Mouse (Mus musculus) embryonic facial prominence, embryonic 15.5 days (tissue): ENCODE results near the gene Mlec. TPM values are rescaled to one million over a fixed set of nuclear protein-coding genes. Genes with fewer than 3 reads are reported as not detected.
A peak's percentile ranks its signal among the peaks of the same experiment; 100 is the strongest.
"Not testable (repeated sequence)": the region's sequence is repeated elsewhere in the genome, so short reads cannot be mapped to it uniquely, and the experiment has no call there.

Experiments used
- ATAC-seq: fragments of 200-750 bp; cut with Nextera tagmentation; 2 replicates; pipeline ENCODE4 v1.8.0; 2017; ENCODE audit warnings: low read depth, moderate TSS enrichment; ENCODE audit not compliant: insufficient number of reproducible peaks, low FRiP score, low TSS enrichment
- H3K27ac ChIP-seq: fragments of 300-500 bp; sonication (generic); replicated peaks from 2 replicates; pipeline ENCODE4 v1.5.1; 2015; ENCODE audit warnings: mild to moderate bottlenecking, inconsistent platforms
- H3K27me3 ChIP-seq: fragments of 300-500 bp; sonication (generic); 2 replicates; pipeline ENCODE4 v1.6.1; 2015; ENCODE audit warnings: inconsistent platforms
- H3K36me3 ChIP-seq: fragments of 300-500 bp; sonication (generic); 2 replicates; pipeline ENCODE4 v1.6.1; 2015; ENCODE audit warnings: mild to moderate bottlenecking, inconsistent platforms
- H3K4me1 ChIP-seq: fragments of 300-500 bp; sonication (generic); 2 replicates; pipeline ENCODE4 v1.6.1; 2015; ENCODE audit warnings: inconsistent platforms
- H3K4me2 ChIP-seq: fragments of 300-500 bp; sonication (generic); replicated peaks from 2 replicates; pipeline ENCODE4 v1.6.1; 2015; ENCODE audit warnings: mild to moderate bottlenecking, inconsistent platforms
- H3K4me3 ChIP-seq: fragments of 300-500 bp; sonication (generic); replicated peaks from 2 replicates; pipeline ENCODE4 v1.5.1; 2015; ENCODE audit warnings: mild to moderate bottlenecking, inconsistent platforms
- H3K9ac ChIP-seq: fragments of 300-500 bp; sonication (generic); 2 replicates; pipeline ENCODE4 v1.6.1; 2015; ENCODE audit warnings: inconsistent platforms
- H3K9me3 ChIP-seq: fragments of 300-500 bp; sonication (generic); replicated peaks from 2 replicates; pipeline ENCODE4 v1.6.1; 2016; ENCODE audit warnings: inconsistent platforms
- WGBS: fragments of 180-500 bp; shearing (Covaris S2); methylation state at CpG from one replicate; pipeline ENCODE4 v1.1.7; 2015; 5-methylcytosine and 5-hydroxymethylcytosine counted together
- polyA plus RNA-seq: library from polyadenylated mRNA; unstranded; fragments of >200 nt; fragmentation: Nextera tagmentation; extraction: Ambion mirVana; gene quantifications from 2 replicates; pipeline ENCODE4 v1.2.1, GENCODE M21; 2015

The Mlec gene
- polyA plus RNA-seq, 1 experiment from 2014 or later: 95.1 TPM

DNA sequence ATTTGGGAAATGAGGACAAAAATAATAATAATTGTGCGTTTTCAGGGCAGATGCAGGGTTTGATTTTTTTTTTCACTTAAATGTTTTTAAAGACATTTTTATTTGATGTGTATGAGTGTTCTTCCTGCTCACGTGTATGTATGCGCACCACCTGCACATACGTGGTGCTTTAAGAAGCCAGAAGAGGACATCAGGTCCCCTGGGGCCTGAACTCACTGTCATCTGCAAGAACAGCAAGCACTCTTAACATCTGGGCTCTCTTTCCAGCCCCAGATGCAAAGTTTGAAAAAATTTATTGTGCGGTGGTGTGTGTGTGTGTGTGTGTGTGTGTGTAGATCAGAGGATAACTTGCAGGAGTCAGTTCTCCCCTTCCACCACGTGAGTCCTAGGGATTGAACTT lies 19.9 kb upstream of the Mlec start:
- no peak for ATAC-seq
- Histone ChIP-seq H3K4me1 (peaks cover 16% of the 10 kb centered on the region), H3K4me3 (no peak overlapping the region), H3K9ac (no peak overlapping the region), H3K27me3 (no peaks in the 10 kb centered on the region), H3K27ac (no peak overlapping the region), H3K36me3 (no peaks in the 10 kb centered on the region), H3K4me2 (no peak overlapping the region), H3K9me3 (no peaks in the 10 kb centered on the region)
- WGBS: 63% methylated on average over 6 of the region's 6 CpGs

DNA sequence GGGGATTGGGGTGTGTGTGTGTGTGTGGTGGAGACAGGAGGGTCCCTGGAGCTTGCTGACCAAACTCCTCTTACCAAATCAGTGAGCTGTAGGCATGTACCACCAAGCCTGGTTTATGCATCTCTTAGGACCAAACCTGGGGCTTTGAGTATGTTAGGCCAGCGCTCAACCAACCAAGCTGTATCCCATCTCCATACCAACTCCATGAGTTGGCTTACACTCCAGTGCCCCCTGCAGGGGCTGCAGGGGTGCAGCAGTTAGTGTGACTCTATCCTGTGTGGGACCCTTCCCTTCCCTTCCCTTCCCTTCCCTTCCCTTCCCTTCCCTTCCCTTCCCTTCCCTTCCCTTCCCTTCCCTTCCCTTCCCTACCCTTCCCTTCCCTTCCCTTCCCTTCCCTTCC lies 16.6 kb upstream of the Mlec start:
- Histone ChIP-seq H3K4me3 (no peak overlapping the region), H3K9me3 (no peaks in the 10 kb centered on the region), H3K4me1 (no peaks in the 10 kb centered on the region), H3K36me3 (no peaks in the 10 kb centered on the region), H3K27me3 (no peaks in the 10 kb centered on the region), H3K4me2 (no peak overlapping the region), H3K9ac (no peak overlapping the region), H3K27ac (no peak overlapping the region)
- 100% methylated on average over 1 of the region's 1 CpGs for WGBS
- no peak for ATAC-seq

DNA sequence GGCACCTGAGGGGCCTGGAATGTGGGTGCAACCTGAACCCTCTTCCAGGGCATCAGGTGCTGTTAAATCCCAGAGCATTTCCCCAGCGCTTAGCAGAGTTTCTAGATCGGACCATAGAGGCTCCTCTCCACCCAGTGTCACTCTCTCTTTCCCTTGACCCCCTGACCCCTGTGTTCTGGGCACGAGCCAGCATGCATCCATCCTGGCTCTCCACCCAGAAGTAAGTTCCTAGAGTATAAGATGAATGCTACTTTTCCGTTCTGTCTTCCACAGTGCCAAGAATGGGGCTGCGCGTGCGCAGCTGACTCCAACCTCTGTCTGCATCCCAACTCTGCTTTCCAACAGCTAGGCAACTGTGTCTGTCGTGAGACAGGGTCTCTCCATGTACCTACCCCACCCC lies 12.2 kb upstream of the Mlec start:
- Histone ChIP-seq H3K4me2 (no peak overlapping the region), H3K27ac (no peak overlapping the region), H3K27me3 (no peaks in the 10 kb centered on the region), H3K4me1 (peaks cover 20% of the 10 kb centered on the region), H3K9ac (no peak overlapping the region), H3K9me3 (no peaks in the 10 kb centered on the region), H3K4me3 (no peak overlapping the region), H3K36me3 (no peaks in the 10 kb centered on the region)
- 73% methylated on average over 8 of the region's 8 CpGs for WGBS
- ATAC-seq: no peak

DNA sequence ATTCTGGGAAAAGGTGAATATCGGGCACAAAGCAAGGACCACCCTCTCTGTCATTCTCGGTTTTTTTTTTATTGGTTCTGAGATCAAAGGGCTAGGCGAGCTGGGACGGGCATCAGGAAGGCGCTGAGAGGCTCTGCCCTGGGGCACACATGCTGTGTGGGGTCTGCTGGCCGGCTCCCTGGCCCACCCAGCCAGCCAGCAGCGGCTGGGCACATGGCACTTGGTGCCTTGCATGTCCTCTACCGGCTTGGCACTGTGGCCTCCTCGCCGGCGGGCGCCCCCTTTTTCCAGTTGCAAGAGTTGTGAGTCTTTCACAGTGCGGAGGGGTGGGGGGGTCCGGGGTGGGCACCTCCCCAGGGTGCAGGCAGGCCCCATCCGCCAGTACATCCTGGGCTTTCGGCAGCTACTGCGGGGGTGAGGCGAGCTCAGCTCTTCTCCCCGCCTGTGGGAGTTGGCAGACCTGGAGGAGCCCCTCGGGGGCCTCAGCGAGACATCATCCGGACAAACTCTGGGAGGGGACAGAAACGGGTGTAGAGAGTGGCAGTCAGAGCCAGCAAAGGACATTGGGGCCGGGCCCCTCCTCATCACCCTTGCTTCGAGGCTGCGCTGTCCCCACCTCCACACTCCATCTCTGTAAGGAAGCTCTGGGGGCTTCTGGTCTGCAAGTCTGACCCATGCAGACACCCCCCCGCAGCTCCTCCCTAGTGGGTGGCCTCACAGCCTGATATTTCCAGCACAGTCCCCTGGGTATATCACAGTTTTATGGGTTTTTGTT lies 10.8 kb upstream of the Mlec start:
- Histone ChIP-seq H3K9me3 (no peaks in the 10 kb centered on the region), H3K4me3 (no peak overlapping the region), H3K4me2 (peak overlapping the region; percentile 30), H3K36me3 (no peaks in the 10 kb centered on the region), H3K4me1 (peaks cover 20% of the 10 kb centered on the region), H3K27ac (no peak overlapping the region), H3K9ac (no peak overlapping the region), H3K27me3 (no peaks in the 10 kb centered on the region)
- ATAC-seq: no peak
- WGBS: 29% methylated on average over 27 of the region's 27 CpGs

DNA sequence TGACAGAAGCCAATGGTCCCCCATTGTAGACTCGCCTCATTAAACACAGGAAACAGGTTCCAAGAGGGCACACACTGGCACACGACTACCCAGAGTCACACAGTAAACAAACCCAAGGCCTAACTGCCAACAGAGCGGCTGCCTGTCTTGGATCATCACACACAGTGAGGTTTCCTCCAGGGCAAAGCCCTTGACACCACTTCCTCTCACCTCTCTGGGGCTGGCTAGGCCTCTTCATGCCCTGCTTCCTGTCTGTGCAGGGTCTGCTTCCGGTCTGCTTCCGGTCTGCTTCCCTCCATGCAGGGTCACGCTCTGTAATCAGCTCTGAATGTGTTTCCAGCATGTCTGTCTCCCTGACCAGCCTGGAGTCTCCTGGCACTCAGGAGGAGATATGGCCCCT lies 9.4 kb upstream of the Mlec start:
- Histone ChIP-seq H3K4me1 (peaks cover 27% of the 10 kb centered on the region), H3K36me3 (no peaks in the 10 kb centered on the region), H3K4me2 (no peak overlapping the region), H3K4me3 (no peak overlapping the region), H3K9ac (no peak overlapping the region), H3K27me3 (no peaks in the 10 kb centered on the region), H3K27ac (no peak overlapping the region), H3K9me3 (no peaks in the 10 kb centered on the region)
- ATAC-seq: no peak
- WGBS: 54% methylated on average over 6 of the region's 6 CpGs

DNA sequence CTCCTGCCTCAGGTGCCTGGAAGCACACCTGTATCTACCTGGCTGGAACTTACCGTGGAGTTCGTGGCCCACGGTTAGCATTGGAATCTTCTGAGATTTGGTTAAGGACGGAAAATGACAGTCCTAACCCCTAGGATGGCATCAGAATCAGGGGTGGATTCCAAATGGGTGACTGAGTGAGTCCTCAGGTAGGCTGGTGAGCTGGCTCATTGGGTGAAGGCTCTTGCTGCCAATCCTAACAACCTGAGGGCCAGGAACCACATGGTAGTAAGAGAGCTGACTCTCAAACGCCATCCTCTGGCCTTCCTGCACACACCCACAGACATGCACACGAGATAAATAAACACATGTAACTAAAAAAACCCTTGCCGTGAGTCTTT lies 8.8 kb upstream of the Mlec start:
- WGBS: 78% methylated on average over 7 of the region's 7 CpGs
- Histone ChIP-seq H3K9ac (no peak overlapping the region), H3K4me2 (no peak overlapping the region), H3K27ac (no peak overlapping the region), H3K36me3 (no peaks in the 10 kb centered on the region), H3K4me1 (peaks cover 27% of the 10 kb centered on the region), H3K4me3 (no peak overlapping the region), H3K27me3 (no peaks in the 10 kb centered on the region), H3K9me3 (no peaks in the 10 kb centered on the region)
- ATAC-seq: no peak

DNA sequence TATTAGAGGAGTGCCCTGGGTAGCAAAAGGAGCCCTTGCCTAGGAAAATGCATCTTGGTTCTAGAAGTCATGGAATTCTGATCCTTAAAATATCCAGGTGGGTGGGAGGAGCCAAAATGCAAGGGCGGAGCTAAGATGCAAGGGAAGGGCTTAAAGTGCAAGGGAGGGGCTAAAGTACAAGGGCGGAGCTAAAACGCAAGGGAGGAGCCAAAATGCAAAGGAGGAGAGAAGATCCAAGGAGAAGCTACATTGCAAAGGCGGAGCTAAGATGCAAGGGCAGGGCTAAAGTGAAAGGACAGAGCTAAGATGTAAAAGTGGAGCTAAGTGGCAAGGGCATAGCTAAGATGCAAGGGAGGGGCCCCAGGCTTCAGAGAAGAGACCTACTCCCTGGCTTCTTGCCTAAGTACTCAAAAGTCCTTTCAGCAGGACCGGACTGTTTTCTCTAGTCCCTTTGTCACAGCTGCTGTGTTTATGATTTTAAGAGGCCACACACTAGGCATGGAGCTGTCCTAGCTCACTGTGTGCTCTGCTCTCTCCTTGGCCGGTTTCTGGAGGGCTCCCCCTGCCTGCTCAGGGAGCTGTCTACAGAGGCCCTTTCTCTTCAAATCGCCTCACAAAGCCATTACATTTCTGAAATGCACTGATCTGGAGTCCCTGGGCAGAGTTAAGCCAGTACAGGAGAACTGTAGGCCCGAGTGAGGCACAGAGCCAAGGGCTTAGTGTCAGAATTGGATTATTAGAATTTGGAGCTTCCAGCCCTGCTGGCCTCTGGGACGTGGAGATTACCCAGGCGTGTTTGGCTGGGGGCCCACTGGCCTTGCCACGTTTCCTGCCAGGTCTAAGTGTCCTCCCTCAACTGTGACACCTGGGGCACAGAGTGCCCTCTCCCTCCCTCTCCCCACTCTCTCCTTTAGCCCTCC lies 8.2 kb upstream of the Mlec start:
- Histone ChIP-seq H3K9me3 (no peaks in the 10 kb centered on the region), H3K4me1 (peaks cover 31% of the 10 kb centered on the region), H3K27ac (no peak overlapping the region), H3K36me3 (no peaks in the 10 kb centered on the region), H3K4me3 (no peak overlapping the region), H3K4me2 (no peak overlapping the region), H3K9ac (no peak overlapping the region), H3K27me3 (no peaks in the 10 kb centered on the region)
- ATAC-seq: no peak
- 49% methylated on average over 11 of the region's 11 CpGs for WGBS

DNA sequence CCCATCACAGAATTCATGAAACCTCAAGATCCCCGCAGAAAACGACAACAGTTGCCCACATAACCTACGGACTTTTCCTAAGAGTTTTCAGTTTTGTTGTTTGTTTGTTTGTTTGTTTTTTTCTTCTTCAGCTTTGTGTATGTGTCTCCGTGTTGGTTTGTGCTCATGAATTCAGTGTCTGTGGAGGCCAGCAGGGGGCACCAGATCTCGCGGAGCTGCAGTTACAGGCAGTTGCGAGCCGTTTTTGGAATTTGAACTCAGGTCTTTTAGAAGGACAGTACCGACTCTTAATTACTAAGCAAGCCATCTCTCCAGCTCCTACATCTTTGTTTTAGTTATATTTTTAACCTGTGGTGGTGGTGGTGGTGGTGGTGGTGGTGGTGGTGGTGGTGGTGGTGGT lies 7.4 kb upstream of the Mlec start:
- H3K4me2 ChIP-seq: no peak overlapping the region
- H3K9ac ChIP-seq: no peak overlapping the region
- no peaks in the 10 kb centered on the region for H3K27me3 ChIP-seq
- WGBS: 57% methylated on average over 9 of the region's 9 CpGs
- peaks cover 39% of the 10 kb centered on the region for H3K4me1 ChIP-seq
- H3K27ac ChIP-seq: no peak overlapping the region
- no peaks in the 10 kb centered on the region for H3K36me3 ChIP-seq
- H3K4me3 ChIP-seq: no peak overlapping the region
- ATAC-seq: no peak
- H3K9me3 ChIP-seq: no peaks in the 10 kb centered on the region

DNA sequence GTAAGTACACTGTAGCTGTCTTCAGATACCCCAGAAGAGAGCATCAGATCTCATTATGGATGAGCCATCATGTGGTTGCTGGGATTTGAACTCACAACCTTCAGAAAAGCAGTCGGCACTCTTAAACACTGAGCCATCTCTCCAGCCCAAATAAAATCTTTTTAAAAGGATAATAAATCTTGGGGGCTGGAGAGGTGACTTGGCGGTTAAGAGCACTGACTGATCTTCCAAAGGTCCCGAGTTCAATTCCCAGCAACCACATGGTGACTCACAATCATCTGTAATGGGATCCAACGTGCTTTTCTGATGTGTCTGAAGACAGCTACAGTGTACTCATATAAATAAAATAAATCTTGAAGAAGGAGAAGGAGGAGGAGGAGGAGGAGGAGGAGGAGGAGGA lies 6.5 kb upstream of the Mlec start:
- WGBS: 81% methylated on average over 4 of the region's 4 CpGs
- not testable (repeated sequence) for ATAC-seq, H3K27ac ChIP-seq, H3K36me3 ChIP-seq, H3K9ac ChIP-seq, H3K4me3 ChIP-seq, H3K9me3 ChIP-seq, H3K4me2 ChIP-seq, H3K27me3 ChIP-seq
- H3K4me1 ChIP-seq: peaks cover 41% of the 10 kb centered on the region

DNA sequence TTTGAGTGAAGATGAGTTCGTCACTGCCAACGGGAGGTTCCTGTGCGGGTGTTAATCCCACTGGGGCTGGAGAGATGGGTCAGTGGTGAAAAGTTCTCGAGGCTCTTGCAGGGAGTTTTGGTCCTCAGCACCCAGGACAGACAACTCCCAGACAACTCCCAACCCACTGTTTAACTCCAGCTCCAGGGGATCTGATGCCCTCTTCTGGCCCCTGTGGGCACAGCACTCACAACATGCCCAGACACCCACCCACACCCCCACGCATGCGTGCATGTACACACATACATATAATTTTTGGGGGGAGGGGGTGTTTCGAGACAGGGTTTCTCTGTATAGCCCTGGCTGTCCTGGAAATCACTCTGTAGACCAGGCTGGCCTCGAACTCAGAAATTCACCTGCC lies 5.6 kb upstream of the Mlec start:
- H3K9ac ChIP-seq: no peak overlapping the region
- no peak overlapping the region for H3K27ac ChIP-seq
- WGBS: 41% methylated on average over 8 of the region's 8 CpGs
- no peaks in the 10 kb centered on the region for H3K9me3 ChIP-seq
- H3K36me3 ChIP-seq: no peaks in the 10 kb centered on the region
- no peak overlapping the region; the same call in 1 of the 2 replicates for H3K4me3 ChIP-seq
- peaks cover 40% of the 10 kb centered on the region for H3K4me1 ChIP-seq
- no peak for ATAC-seq
- H3K27me3 ChIP-seq: no peaks in the 10 kb centered on the region
- H3K4me2 ChIP-seq: peak overlapping the region; percentile 24; the same call in 1 of the 2 replicates

DNA sequence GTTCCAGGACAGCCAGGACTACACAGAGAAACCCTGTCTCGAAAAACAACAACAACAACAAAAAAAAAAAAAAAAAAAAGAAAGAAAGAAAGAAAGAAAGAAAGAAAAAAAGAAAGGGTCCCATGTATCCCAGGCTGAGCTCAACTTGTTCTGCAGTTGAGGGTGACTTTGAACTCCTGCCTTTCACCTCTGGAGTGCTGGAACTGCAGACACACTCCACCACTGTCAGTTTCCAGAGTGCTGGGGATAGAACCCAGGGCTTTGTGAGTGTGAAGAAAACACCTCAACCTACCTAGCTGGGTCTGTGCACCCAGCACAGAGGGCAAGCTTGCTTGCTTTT lies 3.9 kb upstream of the Mlec start:
- not testable (repeated sequence) for H3K27ac ChIP-seq, H3K4me3 ChIP-seq, H3K36me3 ChIP-seq, H3K27me3 ChIP-seq, H3K9me3 ChIP-seq, H3K9ac ChIP-seq, H3K4me2 ChIP-seq, ATAC-seq
- peaks cover 39% of the 10 kb centered on the region for H3K4me1 ChIP-seq
- WGBS: 78% methylated on average over 1 of the region's 1 CpGs
